Mouse (Mus musculus) bone marrow, adult 2 months (tissue): ENCODE data around the gene Camta1. TPM values are rescaled to one million over a fixed set of nuclear protein-coding genes. Genes with fewer than 3 reads are reported as not detected.

ENCODE experiments used
- H3K27ac ChIP-seq: fragments of 200-500 bp; 2 replicates; pipeline ENCODE4 v1.5.1; 2012; ENCODE audit warnings: low read depth, mild to moderate bottlenecking, control low read depth, inconsistent platforms, low read length; ENCODE audit not compliant: control insufficient read depth, poor library complexity, insufficient read depth
- H3K4me1 ChIP-seq: fragments of 200-500 bp; 2 replicates; pipeline ENCODE4 v1.6.1; 2011; ENCODE audit warnings: low read length; ENCODE audit not compliant: control insufficient read depth, insufficient read depth
- H3K4me3 ChIP-seq: fragments of 200-500 bp; replicated peaks from 2 replicates; pipeline ENCODE3; 2011; ENCODE audit warnings: mild to moderate bottlenecking, low read depth, low read length, control low read depth; ENCODE audit not compliant: control insufficient read depth
- CTCF ChIP-seq: fragments of 200-500 bp; IDR thresholded peaks from 2 replicates; pipeline ENCODE4 v1.5.1; 2011; ENCODE audit warnings: low read length, control low read depth; ENCODE audit not compliant: control insufficient read depth, insufficient read depth
- POLR2A ChIP-seq: fragments of 200-500 bp; IDR thresholded peaks from 2 replicates; pipeline ENCODE4 v1.6.1; 2011; ENCODE audit warnings: low read depth, mild to moderate bottlenecking, control low read depth, low read length, borderline replicate concordance; ENCODE audit not compliant: control insufficient read depth
- WGBS: fragments of 180-500 bp; shearing (Covaris S2); methylation state at CpG from one replicate; pipeline ENCODE4 v1.1.7; 2018; 5-methylcytosine and 5-hydroxymethylcytosine counted together
- polyA plus RNA-seq: library from polyadenylated mRNA; stranded (reverse); fragments of >200 nt; gene quantifications from 2 replicates; pipeline ENCODE4 v1.2.4, GENCODE M21; 2011; ENCODE audit warnings: low replicate concordance; ENCODE audit not compliant: missing spikeins, insufficient read depth, insufficient read length

Camta1 gene
- polyA plus RNA-seq, 1 experiment = 26.6 TPM

DNA sequence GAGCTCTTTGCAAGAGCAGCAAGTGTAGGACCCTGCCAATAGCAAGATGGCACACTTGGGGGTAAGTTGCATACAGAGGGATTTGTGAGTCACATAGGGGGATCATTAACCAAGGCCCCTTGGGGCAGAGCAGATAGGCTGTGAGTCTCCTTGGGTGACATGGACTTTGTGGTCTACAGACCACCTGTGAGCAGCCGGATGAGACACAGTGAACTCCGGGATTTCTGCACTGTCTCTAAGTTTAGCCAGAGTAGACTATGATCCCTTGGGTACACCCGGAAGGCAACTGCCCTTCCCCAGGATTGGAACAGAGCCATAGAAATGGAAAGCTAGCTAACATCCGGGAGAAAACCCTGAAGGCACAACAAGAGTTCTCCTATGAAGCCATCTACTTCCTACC, 417.0 kb downstream of the Camta1 start:
- WGBS = 73% methylated on average over 4 of the region's 4 CpGs
- Histone ChIP-seq H3K4me3 (no peak overlapping the region), H3K27ac (no peak overlapping the region), H3K4me1 (no peaks in the 10 kb centered on the region)
- TF ChIP-seq CTCF (no peak), POLR2A (no peak)

DNA sequence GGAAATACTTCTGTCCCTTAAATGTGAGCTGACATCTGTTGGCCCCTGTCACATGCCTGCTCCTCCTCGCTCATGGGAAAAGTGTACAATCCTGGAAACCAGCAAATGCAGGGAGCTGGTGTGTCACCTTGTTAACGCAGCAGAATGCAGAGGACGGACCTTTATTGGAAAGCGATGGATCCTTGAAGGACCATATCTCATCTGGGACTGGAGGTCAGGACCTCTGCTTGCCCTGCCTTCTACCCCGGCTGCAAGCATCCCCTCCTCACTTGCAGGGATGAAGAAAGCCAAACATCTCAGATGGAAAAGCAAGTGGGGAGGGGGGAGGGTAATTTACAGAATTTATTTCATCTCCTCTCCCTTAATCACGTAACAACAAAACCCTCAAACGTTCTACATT, 423.1 kb downstream of the Camta1 start:
- H3K4me3 ChIP-seq = no peak overlapping the region
- TF ChIP-seq POLR2A (no peak), CTCF (no peak)
- no peaks in the 10 kb centered on the region for H3K4me1 ChIP-seq
- H3K27ac ChIP-seq = no peak overlapping the region
- WGBS = 72% methylated on average over 7 of the region's 7 CpGs

DNA sequence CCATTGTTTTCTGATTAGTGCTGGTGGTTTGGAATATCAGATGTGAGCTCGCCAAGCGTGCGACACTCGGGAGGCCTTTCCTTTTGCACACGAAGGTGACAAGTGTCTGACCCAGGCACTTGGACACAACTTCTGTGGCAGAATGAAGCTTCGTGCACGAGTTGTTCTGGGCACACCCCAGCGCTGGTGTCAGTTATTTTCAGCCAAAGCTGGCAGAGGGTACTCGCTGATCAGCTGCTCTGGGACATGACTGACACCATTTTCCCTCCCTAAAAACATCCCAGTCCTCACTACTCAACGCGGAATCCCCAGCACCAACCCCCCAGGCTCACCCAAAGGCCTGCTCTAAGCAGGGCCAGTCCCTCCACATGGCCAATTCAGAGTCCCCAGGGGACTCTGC, 423.8 kb downstream of the Camta1 start:
- Histone ChIP-seq H3K27ac (no peak overlapping the region), H3K4me3 (no peak overlapping the region), H3K4me1 (no peaks in the 10 kb centered on the region)
- no peak for TF ChIP-seq CTCF
- TF ChIP-seq POLR2A = no peak
- WGBS = 80% methylated on average over 11 of the region's 11 CpGs

DNA sequence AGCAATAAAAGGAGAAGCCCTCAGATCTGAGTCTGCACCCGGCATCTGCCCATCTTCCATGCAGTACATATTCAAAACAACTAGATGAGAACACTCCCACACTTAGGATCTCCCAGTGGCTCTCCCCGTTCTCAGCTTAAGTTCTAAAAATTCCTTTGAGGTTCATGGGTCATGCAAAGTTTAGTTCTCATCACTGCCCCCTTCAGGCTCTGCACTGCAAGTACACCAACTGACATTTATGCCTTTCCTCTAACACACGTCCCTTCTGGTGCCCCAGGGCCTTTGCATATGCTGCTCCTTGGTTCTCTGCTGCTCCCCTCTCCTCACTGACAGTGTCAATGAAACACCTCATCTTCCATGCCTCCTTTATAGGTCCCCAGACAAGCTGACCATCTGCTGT, 436.5 kb downstream of the Camta1 start:
- H3K27ac ChIP-seq = no peak overlapping the region
- TF ChIP-seq POLR2A (no peak), CTCF (no peak)
- 70% methylated on average over 3 of the region's 3 CpGs for WGBS
- no peaks in the 10 kb centered on the region for H3K4me1 ChIP-seq
- no peak overlapping the region for H3K4me3 ChIP-seq

DNA sequence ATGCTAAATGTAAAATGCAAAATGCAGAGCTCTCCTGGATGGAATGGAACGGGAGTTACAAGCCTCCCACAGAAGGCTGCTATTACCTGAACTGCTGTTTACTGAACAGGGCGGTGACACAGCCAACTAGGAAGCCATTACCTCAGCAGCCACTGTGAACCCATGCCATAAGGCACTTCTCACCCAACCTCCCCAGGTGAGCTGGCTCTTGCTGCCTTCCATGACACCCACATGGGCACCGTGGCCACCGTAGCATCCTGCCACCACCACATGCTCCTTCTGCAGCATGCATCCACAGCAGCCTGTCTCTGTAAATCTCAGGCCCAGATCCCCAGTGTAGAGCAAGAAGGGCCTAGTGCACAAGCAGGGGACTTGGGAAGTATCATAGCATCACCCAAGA, 438.8 kb downstream of the Camta1 start:
- Histone ChIP-seq H3K27ac (no peak overlapping the region), H3K4me1 (no peaks in the 10 kb centered on the region), H3K4me3 (no peak overlapping the region)
- TF ChIP-seq CTCF (no peak), POLR2A (no peak)
- 74% methylated on average over 4 of the region's 4 CpGs for WGBS

DNA sequence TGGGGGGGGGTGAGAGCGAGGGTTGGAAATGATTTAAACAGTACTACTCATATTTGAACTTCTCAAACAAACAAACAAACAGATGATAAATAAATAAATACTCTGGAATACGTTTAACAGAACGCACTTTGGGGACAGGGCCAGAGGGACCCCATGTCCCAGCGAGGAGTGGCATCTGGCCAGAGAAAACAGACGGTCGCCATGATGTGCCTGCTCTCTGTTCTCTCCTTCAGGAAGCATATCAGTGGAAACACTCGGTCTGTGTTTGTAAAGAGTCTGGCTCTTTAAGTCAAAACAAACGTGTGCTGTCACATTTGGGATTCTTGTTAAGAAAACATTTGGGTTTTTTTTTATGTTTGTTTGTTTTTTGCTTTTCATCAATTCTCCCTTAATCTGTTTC, 439.3 kb downstream of the Camta1 start:
- TF ChIP-seq CTCF = no peak
- no peak for TF ChIP-seq POLR2A
- H3K4me1 ChIP-seq = no peaks in the 10 kb centered on the region
- no peak overlapping the region for H3K27ac ChIP-seq
- H3K4me3 ChIP-seq = no peak overlapping the region
- 54% methylated on average over 8 of the region's 8 CpGs for WGBS

DNA sequence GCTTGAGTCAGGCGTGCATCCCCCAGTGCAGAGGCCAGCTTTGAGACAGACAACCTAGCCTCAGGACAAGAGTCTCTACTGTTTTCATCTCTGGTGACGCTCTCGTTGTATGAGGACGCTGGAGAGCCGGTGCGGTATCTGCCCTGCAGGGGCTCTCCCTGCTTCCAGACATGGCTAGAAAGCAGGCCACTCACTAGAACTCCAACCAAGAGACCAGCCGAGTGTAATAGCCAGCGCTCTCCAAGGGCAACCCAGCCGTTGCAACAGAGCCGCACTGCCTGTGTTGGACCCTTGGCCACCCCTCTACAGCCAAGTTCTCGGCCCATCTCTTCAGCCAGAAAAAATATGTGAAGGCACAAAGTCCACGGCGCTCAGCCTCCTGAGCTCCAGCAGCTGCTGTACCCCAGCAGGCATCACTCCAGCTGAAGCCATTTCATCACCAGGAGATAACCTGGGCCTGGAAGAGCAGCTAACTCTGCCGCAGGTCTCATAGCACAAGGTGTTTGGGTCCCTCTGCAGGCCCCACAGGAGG, 443.3 kb downstream of the Camta1 start:
- no peak overlapping the region for H3K4me3 ChIP-seq
- no peak for TF ChIP-seq CTCF
- no peak for TF ChIP-seq POLR2A
- 80% methylated on average over 14 of the region's 14 CpGs for WGBS
- H3K4me1 ChIP-seq = no peaks in the 10 kb centered on the region
- no peak overlapping the region for H3K27ac ChIP-seq

DNA sequence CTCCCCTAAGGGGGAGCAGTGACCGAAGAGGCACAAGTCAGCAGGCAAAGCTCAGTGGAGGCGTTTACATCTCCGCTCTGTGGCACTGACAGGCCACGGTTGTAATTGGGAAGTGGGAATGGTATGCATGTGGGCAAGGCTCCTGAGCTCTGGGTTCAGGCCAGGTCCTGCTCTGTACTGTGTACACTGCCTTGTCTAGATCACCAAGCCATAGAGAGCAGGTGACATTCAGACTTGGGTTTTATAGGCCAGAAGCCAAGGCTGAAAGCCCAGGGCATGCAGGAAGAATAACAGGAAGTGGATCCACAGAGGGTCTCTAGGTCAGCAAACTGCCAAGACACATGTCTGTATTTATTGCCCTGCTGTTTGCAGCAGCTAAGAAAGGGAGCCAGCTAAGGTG, 445.9 kb downstream of the Camta1 start:
- TF ChIP-seq CTCF = no peak
- no peak for TF ChIP-seq POLR2A
- Histone ChIP-seq H3K27ac (no peak overlapping the region), H3K4me3 (no peak overlapping the region), H3K4me1 (no peaks in the 10 kb centered on the region)
- 65% methylated on average over 4 of the region's 4 CpGs for WGBS

DNA sequence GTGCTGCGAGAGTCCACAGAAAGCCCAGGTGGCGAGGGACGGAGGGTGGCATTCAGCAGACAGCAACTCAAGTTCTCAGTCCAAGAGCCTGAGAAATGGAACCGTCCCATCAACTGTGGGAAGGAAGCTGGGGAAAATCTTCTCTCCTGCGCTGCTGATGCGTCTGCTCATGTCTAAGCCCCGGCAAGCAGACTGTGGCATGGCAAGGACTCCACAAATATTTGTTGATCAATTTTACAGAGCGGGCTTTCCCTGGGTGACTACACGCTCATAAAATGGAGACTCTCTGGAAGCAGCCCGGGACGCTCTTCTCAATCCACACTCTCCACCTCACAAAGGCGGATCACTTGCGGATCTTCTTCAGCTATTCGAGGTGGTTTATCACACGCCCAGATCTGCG, 446.3 kb downstream of the Camta1 start:
- 90% methylated on average over 16 of the region's 16 CpGs for WGBS
- no peaks in the 10 kb centered on the region for H3K4me1 ChIP-seq
- H3K27ac ChIP-seq = no peak overlapping the region
- H3K4me3 ChIP-seq = no peak overlapping the region
- TF ChIP-seq POLR2A (no peak), CTCF (no peak)
